ENCODE assay signal across 8 mouse cellular contexts in the genomic region with DNA sequence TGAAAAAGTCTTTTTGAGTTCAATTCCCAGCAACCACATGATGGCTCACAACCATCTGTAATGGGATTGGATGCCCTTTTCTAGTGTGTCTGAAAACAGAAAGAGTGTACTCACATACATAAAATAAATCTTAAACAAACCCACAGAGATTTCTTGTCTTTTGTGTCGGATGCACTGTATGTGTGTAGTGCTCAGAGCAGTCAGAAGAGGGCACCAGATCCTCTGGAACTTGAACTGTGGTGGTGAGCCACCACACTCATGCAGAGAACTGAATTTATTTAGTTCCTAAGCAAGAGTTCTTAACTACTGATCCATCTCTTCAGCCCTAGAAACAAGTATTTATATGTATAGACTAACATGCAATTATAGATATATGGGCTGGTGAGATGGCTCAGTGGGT. TPM values are rescaled to one million over a fixed set of nuclear protein-coding genes. Genes with fewer than 3 reads are reported as not detected.
DNase-seq lines count a peak whose midpoint lies in the region; ATAC-seq lines count a peak whose summit lies in the region.

No protein-coding gene starts in this region.

- H3K27me3 ChIP-seq in hindbrain, embryonic 14.5 days (ENCODE audit: control insufficient read depth, insufficient read depth, low read length): no peaks in the 10 kb centered on the region
- no peaks in the 10 kb centered on the region for H3K27me3 ChIP-seq in hindbrain, embryonic 16.5 days (replicated peaks; ENCODE audit: control insufficient read depth, insufficient read depth, low read length)
- no peaks in the 10 kb centered on the region for H3K27me3 ChIP-seq in limb, embryonic 11.5 days (ENCODE audit: control insufficient read depth, insufficient read depth, low read length)

- H3K36me3 ChIP-seq in hindbrain, embryonic 14.5 days (replicated peaks; ENCODE audit: control insufficient read depth, insufficient read depth): peaks cover 22% of the 10 kb centered on the region
- H3K36me3 ChIP-seq in hindbrain, embryonic 16.5 days (ENCODE audit: control insufficient read depth, insufficient read depth, low read length): peaks cover 8% of the 10 kb centered on the region
- peaks cover 2% of the 10 kb centered on the region; the same call in 1 of the 2 replicates for H3K36me3 ChIP-seq in limb, embryonic 11.5 days (ENCODE audit: control insufficient read depth, insufficient read depth, low read length)

- no peak overlapping the region for H3K27ac ChIP-seq in hindbrain, embryonic 14.5 days
- H3K27ac ChIP-seq in hindbrain, embryonic 16.5 days (ENCODE audit: low read depth, low read length): no peak overlapping the region
- H3K27ac ChIP-seq in limb, embryonic 11.5 days (replicated peaks; ENCODE audit: low read depth, low read length): no peak overlapping the region

- no peak overlapping the region for H3K9ac ChIP-seq in hindbrain, embryonic 14.5 days
- no peak overlapping the region for H3K9ac ChIP-seq in hindbrain, embryonic 16.5 days (ENCODE audit: low read depth, low read length)
- no peak overlapping the region for H3K9ac ChIP-seq in limb, embryonic 11.5 days (ENCODE audit: low read length)

- ATAC-seq in hindbrain, embryonic 14.5 days (ENCODE audit: low FRiP score): no peak
- no peak for ATAC-seq in hindbrain, embryonic 16.5 days
- ATAC-seq in limb, embryonic 11.5 days (ENCODE audit: insufficient number of reproducible peaks, low FRiP score, low TSS enrichment, low read depth): no peak

- DNase-seq in hindbrain, embryonic 14.5 days (ENCODE audit: low spot score): peak; percentile 52
- peak; percentile 74 for DNase-seq in 3T3-L1 (ENCODE audit: low read depth, low spot score)
- peak; percentile 57 to 80 for DNase-seq in CD8-positive naive resting alpha-beta T cell, adult 2 months (ENCODE audit: low read depth in 2 of 2, low spot score in 2 of 2)
- peak; percentile 53 to 74 for DNase-seq in cerebellum, postnatal 25 days
- DNase-seq in limb, embryonic 11.5 days (ENCODE audit: low spot score): peak; percentile 45
- DNase-seq in spleen, postnatal 14 days (ENCODE audit: low spot score in 2 of 2): peak; percentile 15 to 41
- DNase-seq in gastrocnemius, postnatal 25 days: no peak

- H3K4me1 ChIP-seq in hindbrain, embryonic 14.5 days (replicated peaks; ENCODE audit: control insufficient read depth, insufficient read depth, low read length): peaks cover 8% of the 10 kb centered on the region
- H3K4me1 ChIP-seq in hindbrain, embryonic 16.5 days (ENCODE audit: control insufficient read depth, insufficient read depth, low read depth, low read length): peaks cover 13% of the 10 kb centered on the region
- peaks cover 4% of the 10 kb centered on the region; the same call in 1 of the 2 replicates for H3K4me1 ChIP-seq in limb, embryonic 11.5 days (ENCODE audit: control insufficient read depth, insufficient read depth, low read length)

- H3K4me2 ChIP-seq in hindbrain, embryonic 14.5 days (replicated peaks): no peak overlapping the region
- H3K4me2 ChIP-seq in hindbrain, embryonic 16.5 days (ENCODE audit: low read length): no peak overlapping the region
- no peak overlapping the region for H3K4me2 ChIP-seq in limb, embryonic 11.5 days (ENCODE audit: low read depth, severe bottlenecking)

- WGBS in hindbrain, embryonic 14.5 days: 51% methylated on average over 1 of the region's 1 CpGs
- 36% methylated on average over 1 of the region's 1 CpGs for WGBS in hindbrain, embryonic 16.5 days
- WGBS in limb, embryonic 11.5 days: 67% methylated on average over 1 of the region's 1 CpGs

- no peak overlapping the region for H3K4me3 ChIP-seq in hindbrain, embryonic 14.5 days (replicated peaks; ENCODE audit: low read length)
- no peak overlapping the region for H3K4me3 ChIP-seq in hindbrain, embryonic 16.5 days (ENCODE audit: low read length)
- no peak overlapping the region for H3K4me3 ChIP-seq in limb, embryonic 11.5 days (ENCODE audit: low read depth, low read length)

- no peaks in the 10 kb centered on the region for H3K9me3 ChIP-seq in hindbrain, embryonic 14.5 days (ENCODE audit: control insufficient read depth, low read length)
- no peaks in the 10 kb centered on the region for H3K9me3 ChIP-seq in hindbrain, embryonic 16.5 days (ENCODE audit: control insufficient read depth, low read length)
- H3K9me3 ChIP-seq in limb, embryonic 11.5 days (ENCODE audit: control insufficient read depth, low read length): no peaks in the 10 kb centered on the region

RNA-seq across cellular contexts. Expression of gene Atp5l, which starts 4.3 kb away (rescaled TPM):
- polyA plus RNA-seq in hindbrain, embryonic 14.5 days (2014; fragmentation: Nextera tagmentation; extraction: Ambion mirVana): 774 and 980 TPM in 2 replicates
- 711 and 802 TPM in 2 replicates for polyA plus RNA-seq in hindbrain, embryonic 16.5 days (2015; fragmentation: Nextera tagmentation; extraction: Ambion mirVana)
- polyA plus RNA-seq in limb, embryonic 11.5 days (2014; fragmentation: Nextera tagmentation; extraction: Ambion mirVana): 574 and 614 TPM in 2 replicates
- total RNA-seq in gastrocnemius, postnatal 25 days (2021): 100 to 1,000 TPM; 769 to 791 TPM

RNA-seq across cellular contexts. Expression of gene Kmt2a, which starts 35.1 kb away (rescaled TPM):
- 17.1 and 19.3 TPM in 2 replicates for polyA plus RNA-seq in hindbrain, embryonic 14.5 days (2014; fragmentation: Nextera tagmentation; extraction: Ambion mirVana)
- 14.4 and 16.4 TPM in 2 replicates for polyA plus RNA-seq in hindbrain, embryonic 16.5 days (2015; fragmentation: Nextera tagmentation; extraction: Ambion mirVana)
- polyA plus RNA-seq in limb, embryonic 11.5 days (2014; fragmentation: Nextera tagmentation; extraction: Ambion mirVana): 13.7 and 14.8 TPM in 2 replicates
- 10 to 100 TPM; 10.0 to 15.3 TPM for total RNA-seq in gastrocnemius, postnatal 25 days (2021)

RNA-seq across cellular contexts. Expression of gene Ube4a, which starts 49.2 kb away (rescaled TPM):
- polyA plus RNA-seq in hindbrain, embryonic 14.5 days (2014; fragmentation: Nextera tagmentation; extraction: Ambion mirVana): 46.0 and 50.2 TPM in 2 replicates
- 31.8 and 35.0 TPM in 2 replicates for polyA plus RNA-seq in hindbrain, embryonic 16.5 days (2015; fragmentation: Nextera tagmentation; extraction: Ambion mirVana)
- polyA plus RNA-seq in limb, embryonic 11.5 days (2014; fragmentation: Nextera tagmentation; extraction: Ambion mirVana): 27.9 and 31.6 TPM in 2 replicates
- total RNA-seq in gastrocnemius, postnatal 25 days (2021): 10 to 100 TPM; 32.9 to 35.5 TPM
